Mouse (Mus musculus) lung, embryonic 15.5 days (tissue): ENCODE data around the gene C8g. TPM values are rescaled to one million over a fixed set of nuclear protein-coding genes. Genes with fewer than 3 reads are reported as not detected.
A peak's percentile ranks its signal among the peaks of the same experiment; 100 is the strongest.

Experiments used
- ATAC-seq: fragments of 200-750 bp; cut with Nextera tagmentation; 2 replicates; pipeline ENCODE4 v1.8.0; 2017; ENCODE audit warnings: moderate number of reproducible peaks, borderline replicate concordance; ENCODE audit not compliant: low FRiP score, low TSS enrichment; ENCODE audit errors: extremely low read depth
- H3K27ac ChIP-seq: fragments of 300-500 bp; sonication (generic); 2 replicates; pipeline ENCODE4 v1.5.1; 2015; ENCODE audit warnings: moderate library complexity, mild to moderate bottlenecking, inconsistent platforms
- H3K27me3 ChIP-seq: fragments of 300-500 bp; sonication (generic); 2 replicates; pipeline ENCODE4 v1.6.1; 2015; ENCODE audit warnings: inconsistent platforms
- H3K36me3 ChIP-seq: fragments of 300-500 bp; sonication (generic); 2 replicates; pipeline ENCODE4 v1.6.1; 2015; ENCODE audit warnings: inconsistent platforms
- H3K4me1 ChIP-seq: fragments of 300-500 bp; sonication (generic); 2 replicates; pipeline ENCODE4 v1.6.1; 2015; ENCODE audit warnings: inconsistent platforms
- H3K4me2 ChIP-seq: fragments of 300-500 bp; sonication (generic); 2 replicates; pipeline ENCODE4 v1.6.1; 2015; ENCODE audit warnings: inconsistent platforms, mild to moderate bottlenecking, moderate library complexity
- H3K4me3 ChIP-seq: fragments of 300-500 bp; sonication (generic); 2 replicates; pipeline ENCODE4 v1.5.1; 2015; ENCODE audit warnings: mild to moderate bottlenecking, inconsistent platforms
- H3K9ac ChIP-seq: fragments of 300-500 bp; sonication (generic); 2 replicates; pipeline ENCODE4 v1.6.1; 2015; ENCODE audit warnings: inconsistent platforms
- H3K9me3 ChIP-seq: fragments of 300-500 bp; sonication (generic); 2 replicates; pipeline ENCODE4 v1.6.1; 2016; ENCODE audit warnings: inconsistent platforms
- WGBS: fragments of 180-500 bp; shearing (Covaris S2); methylation state at CpG from one replicate; pipeline ENCODE4 v1.1.7; 2015; 5-methylcytosine and 5-hydroxymethylcytosine counted together
- polyA plus RNA-seq: library from polyadenylated mRNA; unstranded; fragments of >200 nt; fragmentation: Nextera tagmentation; extraction: Ambion mirVana; gene quantifications from 2 replicates; pipeline ENCODE4 v1.2.1, GENCODE M21; 2015

The C8g gene
- 5.8 and 6.6 TPM in 2 replicates for polyA plus RNA-seq

- Histone ChIP-seq H3K4me1 (peaks cover 23% of the 10 kb centered on the region), H3K4me3 (peak within 1 kb of the TSS; percentile 92)
- 70% methylated on average over 20 of the region's 20 CpGs for WGBS
Measured at GRCm38 (mm10) chr2:25501593-25502486, at the start of gene C8g. Gene C8g (minus strand): TSS chr2:25501719.

GRCm38 (mm10) chr2:25551186-25551585 lies 49.7 kb upstream of the C8g start:
- Histone ChIP-seq H3K9me3 (no peaks in the 10 kb centered on the region), H3K4me3 (no peak overlapping the region), H3K4me1 (peaks cover 4% of the 10 kb centered on the region; the same call in 1 of the 2 replicates), H3K4me2 (no peak overlapping the region), H3K36me3 (no peaks in the 10 kb centered on the region), H3K9ac (no peak overlapping the region), H3K27me3 (no peaks in the 10 kb centered on the region), H3K27ac (no peak overlapping the region)
- 30% methylated on average over 5 of the region's 5 CpGs for whole genome bisulfite sequencing
- ATAC-seq = no peak

More at GRCm38 (mm10) chr2:25501593-25502486, at the start of gene C8g:
- peaks cover 29% of the 10 kb centered on the region for H3K36me3 ChIP-seq
- no peak for ATAC-seq
- peak within 1 kb of the TSS; percentile 97 for H3K9ac ChIP-seq
- H3K27ac ChIP-seq = peak within 1 kb of the TSS; percentile 55
- H3K27me3 ChIP-seq = no peaks in the 10 kb centered on the region
- H3K4me2 ChIP-seq = peak within 1 kb of the TSS; percentile 83
- no peaks in the 10 kb centered on the region for H3K9me3 ChIP-seq

GRCm38 (mm10) chr2:25549021-25549991 lies 47.8 kb upstream of the C8g start:
- no peaks in the 10 kb centered on the region for H3K27me3 ChIP-seq
- no peak overlapping the region for H3K4me2 ChIP-seq
- H3K4me3 ChIP-seq = no peak overlapping the region
- ATAC-seq = no peak
- H3K9me3 ChIP-seq = no peaks in the 10 kb centered on the region
- H3K9ac ChIP-seq = no peak overlapping the region
- 64% methylated on average over 9 of the region's 9 CpGs for WGBS
- H3K36me3 ChIP-seq = no peaks in the 10 kb centered on the region
- H3K27ac ChIP-seq = no peak overlapping the region
- peaks cover 16% of the 10 kb centered on the region for H3K4me1 ChIP-seq

GRCm38 (mm10) chr2:25546811-25547491 lies 45.4 kb upstream of the C8g start, which contains the start of gene Traf2:
Gene Traf2 (minus strand): TSS chr2:25546940.
- peak; percentile 99 for ATAC-seq
- WGBS = 2% methylated on average over 48 of the region's 48 CpGs
- peak within 1 kb of the TSS; percentile 65 for H3K9ac ChIP-seq
- H3K36me3 ChIP-seq = no peaks in the 10 kb centered on the region
- peak within 1 kb of the TSS; percentile 83 for H3K27ac ChIP-seq
- peak within 1 kb of the TSS; percentile 69 for H3K4me3 ChIP-seq
- H3K4me1 ChIP-seq = peaks cover 16% of the 10 kb centered on the region
- no peaks in the 10 kb centered on the region for H3K27me3 ChIP-seq
- peak within 1 kb of the TSS; percentile 61 for H3K4me2 ChIP-seq
- H3K9me3 ChIP-seq = no peaks in the 10 kb centered on the region

- H3K4me3 ChIP-seq = peak overlapping the region; percentile 69
- peak overlapping the region; percentile 83 for H3K27ac ChIP-seq
- peak overlapping the region; percentile 65 for H3K9ac ChIP-seq
- H3K9me3 ChIP-seq = no peaks in the 10 kb centered on the region
- H3K36me3 ChIP-seq = no peaks in the 10 kb centered on the region
- no peaks in the 10 kb centered on the region for H3K27me3 ChIP-seq
- H3K4me2 ChIP-seq = peak overlapping the region; percentile 61
- 5% methylated on average over 38 of the region's 43 CpGs for WGBS
- ATAC-seq = peak; percentile 82
- H3K4me1 ChIP-seq = peaks cover 16% of the 10 kb centered on the region
Measured at GRCm38 (mm10) chr2:25545996-25546810, 44.7 kb upstream of the C8g start.

- Histone ChIP-seq H3K9me3 (no peaks in the 10 kb centered on the region), H3K27me3 (no peaks in the 10 kb centered on the region), H3K36me3 (peaks cover 16% of the 10 kb centered on the region), H3K4me2 (no peak overlapping the region), H3K27ac (no peak overlapping the region), H3K4me1 (peaks cover 11% of the 10 kb centered on the region), H3K4me3 (no peak overlapping the region), H3K9ac (no peak overlapping the region)
- 64% methylated on average over 10 of the region's 10 CpGs for WGBS
- no peak for ATAC-seq
Measured at GRCm38 (mm10) chr2:25541644-25542367, 40.3 kb upstream of the C8g start.

- H3K4me2 ChIP-seq = no peak overlapping the region
- H3K9ac ChIP-seq = no peak overlapping the region
- H3K9me3 ChIP-seq = no peaks in the 10 kb centered on the region
- H3K4me1 ChIP-seq = peaks cover 5% of the 10 kb centered on the region; the same call in 1 of the 2 replicates
- no peak overlapping the region for H3K4me3 ChIP-seq
- no peaks in the 10 kb centered on the region for H3K27me3 ChIP-seq
- H3K36me3 ChIP-seq = peaks cover 27% of the 10 kb centered on the region
- no peak for ATAC-seq
- H3K27ac ChIP-seq = no peak overlapping the region
- WGBS = 93% methylated on average over 4 of the region's 4 CpGs
Measured at GRCm38 (mm10) chr2:25540541-25540948, 39.0 kb upstream of the C8g start.

GRCm38 (mm10) chr2:25536531-25536930 lies 35.0 kb upstream of the C8g start:
- Histone ChIP-seq H3K27ac (no peak overlapping the region), H3K27me3 (no peaks in the 10 kb centered on the region), H3K4me3 (no peak overlapping the region), H3K4me2 (no peak overlapping the region), H3K4me1 (no peaks in the 10 kb centered on the region), H3K9ac (no peak overlapping the region), H3K36me3 (peaks cover 54% of the 10 kb centered on the region), H3K9me3 (no peaks in the 10 kb centered on the region)
- 65% methylated on average over 8 of the region's 8 CpGs for WGBS
- no peak for ATAC-seq

- no peak for ATAC-seq
- H3K4me1 ChIP-seq = no peaks in the 10 kb centered on the region
- no peak overlapping the region for H3K4me3 ChIP-seq
- H3K27ac ChIP-seq = no peak overlapping the region
- H3K9ac ChIP-seq = no peak overlapping the region
- no peaks in the 10 kb centered on the region for H3K9me3 ChIP-seq
- H3K27me3 ChIP-seq = no peaks in the 10 kb centered on the region
- no peak overlapping the region for H3K4me2 ChIP-seq
- H3K36me3 ChIP-seq = peaks cover 65% of the 10 kb centered on the region
- 88% methylated on average over 2 of the region's 2 CpGs for WGBS
Measured at GRCm38 (mm10) chr2:25534866-25535182, 33.3 kb upstream of the C8g start.

- Histone ChIP-seq H3K27ac (no peak overlapping the region), H3K9ac (no peak overlapping the region), H3K4me2 (no peak overlapping the region), H3K4me3 (no peak overlapping the region), H3K27me3 (no peaks in the 10 kb centered on the region), H3K4me1 (no peaks in the 10 kb centered on the region), H3K9me3 (no peaks in the 10 kb centered on the region), H3K36me3 (peaks cover 70% of the 10 kb centered on the region)
- 89% methylated on average over 3 of the region's 3 CpGs for WGBS
- ATAC-seq = no peak
Measured at GRCm38 (mm10) chr2:25534178-25534865, 32.8 kb upstream of the C8g start.
